Mouse (Mus musculus): Measurements from ENCODE around the gene Ryr2. TPM values are rescaled to one million over a fixed set of nuclear protein-coding genes. Genes with fewer than 3 reads are reported as not detected.

The Ryr2 gene
- polyA plus RNA-seq, 1 experiment from 2014 or later: 0.43 TPM

DNA sequence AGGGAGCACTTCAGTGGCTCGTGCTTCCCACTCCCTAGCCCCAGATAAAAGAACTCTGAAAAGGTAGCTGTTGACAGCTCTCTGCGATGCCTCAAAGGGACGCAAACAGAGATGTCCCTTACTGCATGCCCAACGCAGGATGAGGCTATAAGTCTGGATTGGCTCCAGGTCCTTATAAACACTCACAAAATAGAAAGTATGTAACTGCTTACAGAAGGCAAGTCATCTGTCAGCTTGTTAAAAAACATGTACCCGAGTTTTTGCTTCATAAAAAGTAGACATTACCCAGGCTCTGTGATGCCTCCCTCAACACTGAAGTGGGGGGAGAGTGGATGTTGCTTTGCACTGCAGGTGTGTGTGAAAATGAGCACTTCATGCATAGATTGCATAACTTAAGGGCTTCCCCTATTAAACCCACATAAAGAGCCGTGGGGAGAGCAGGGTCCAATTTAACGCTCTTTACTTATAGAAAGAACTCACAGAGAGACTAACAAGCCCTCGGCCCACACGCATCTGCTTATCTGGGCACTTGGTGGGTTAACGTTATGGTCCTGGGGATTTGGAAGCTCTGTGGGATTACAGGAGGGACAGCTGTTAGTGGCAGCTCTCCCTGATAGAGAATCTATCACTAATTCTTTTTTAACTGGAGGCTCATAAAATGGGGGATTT lies 23.2 kb downstream of the Ryr2 start:
- WGBS: 53% methylated on average over 10 of the region's 10 CpGs
- no peaks in the 10 kb centered on the region for H3K27me3 ChIP-seq (ENCODE audit: insufficient read depth, poor library complexity, severe bottlenecking)
- H3K9me3 ChIP-seq: no peaks in the 10 kb centered on the region
- no peak overlapping the region for H3K27ac ChIP-seq
- H3K4me3 ChIP-seq: no peak overlapping the region
- no peak for DNase-seq (ENCODE audit: low spot score)
- no peaks in the 10 kb centered on the region for H3K4me1 ChIP-seq (replicated peaks)
- no peaks in the 10 kb centered on the region for H3K36me3 ChIP-seq

- H3K9me3 ChIP-seq: no peaks in the 10 kb centered on the region
- no peaks in the 10 kb centered on the region for H3K36me3 ChIP-seq
- H3K4me1 ChIP-seq (replicated peaks): no peaks in the 10 kb centered on the region
- WGBS: 87% methylated on average over 4 of the region's 4 CpGs
- no peak for DNase-seq (ENCODE audit: low spot score)
- no peak overlapping the region for H3K27ac ChIP-seq
- H3K27me3 ChIP-seq (ENCODE audit: insufficient read depth, poor library complexity, severe bottlenecking): no peaks in the 10 kb centered on the region
- H3K4me3 ChIP-seq: no peak overlapping the region
Observed at GRCm38 (mm10) chr13:12080590-12080989, 26.2 kb downstream of the Ryr2 start.

DNA sequence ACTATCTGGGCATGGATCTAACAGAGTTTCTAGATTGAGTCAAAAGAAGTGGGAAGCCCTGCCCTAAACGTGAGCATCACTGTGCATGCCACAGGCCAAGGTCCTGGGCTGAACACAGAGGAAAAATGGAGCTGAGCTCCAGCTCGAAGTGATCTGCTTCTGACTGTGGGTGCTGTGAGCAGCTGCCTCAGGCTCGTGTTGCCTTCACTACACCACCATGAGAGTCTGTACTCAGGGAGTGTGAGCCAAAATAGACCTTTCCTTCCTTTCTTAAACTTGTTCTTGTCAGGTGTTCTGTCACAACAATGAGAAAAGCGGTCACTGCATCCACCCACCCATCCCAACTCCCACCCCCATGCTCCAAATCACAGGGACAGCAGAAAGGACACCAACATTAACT lies 27.2 kb downstream of the Ryr2 start:
- no peaks in the 10 kb centered on the region for H3K4me1 ChIP-seq (replicated peaks)
- DNase-seq (ENCODE audit: low spot score): no peak
- H3K4me3 ChIP-seq: no peak overlapping the region
- no peaks in the 10 kb centered on the region for H3K9me3 ChIP-seq
- H3K27ac ChIP-seq: no peak overlapping the region
- WGBS: 76% methylated on average over 4 of the region's 4 CpGs
- H3K36me3 ChIP-seq: no peaks in the 10 kb centered on the region
- H3K27me3 ChIP-seq (ENCODE audit: insufficient read depth, poor library complexity, severe bottlenecking): no peaks in the 10 kb centered on the region

- Histone ChIP-seq H3K4me1 (replicated peaks) (peaks cover 5% of the 10 kb centered on the region; the same call in 1 of the 2 replicates), H3K27me3 (ENCODE audit: insufficient read depth, poor library complexity, severe bottlenecking) (no peaks in the 10 kb centered on the region), H3K36me3 (no peaks in the 10 kb centered on the region), H3K27ac (no peak overlapping the region), H3K4me3 (no peak overlapping the region), H3K9me3 (no peaks in the 10 kb centered on the region)
- DNase-seq (ENCODE audit: low spot score): no peak
- WGBS: 82% methylated on average over 6 of the region's 6 CpGs
Observed at GRCm38 (mm10) chr13:12074897-12075296, 31.8 kb downstream of the Ryr2 start.

GRCm38 (mm10) chr13:12072571-12072970 lies 34.2 kb downstream of the Ryr2 start:
- Histone ChIP-seq H3K9me3 (no peaks in the 10 kb centered on the region), H3K4me1 (replicated peaks) (peaks cover 5% of the 10 kb centered on the region; the same call in 1 of the 2 replicates), H3K36me3 (no peaks in the 10 kb centered on the region), H3K4me3 (no peak overlapping the region), H3K27me3 (ENCODE audit: insufficient read depth, poor library complexity, severe bottlenecking) (no peaks in the 10 kb centered on the region), H3K27ac (no peak overlapping the region)
- no peak for DNase-seq (ENCODE audit: low spot score)
- WGBS: 65% methylated on average over 7 of the region's 7 CpGs

GRCm38 (mm10) chr13:12072112-12072511 lies 34.6 kb downstream of the Ryr2 start:
- H3K4me3 ChIP-seq: no peak overlapping the region
- DNase-seq (ENCODE audit: low spot score): no peak
- WGBS: 52% methylated on average over 3 of the region's 3 CpGs

GRCm38 (mm10) chr13:12070157-12071129 lies 36.3 kb downstream of the Ryr2 start:
- no peak for DNase-seq (ENCODE audit: low spot score)
- Histone ChIP-seq H3K4me3 (no peak overlapping the region), H3K27me3 (ENCODE audit: insufficient read depth, poor library complexity, severe bottlenecking) (no peaks in the 10 kb centered on the region), H3K4me1 (replicated peaks) (peaks cover 5% of the 10 kb centered on the region; the same call in 1 of the 2 replicates), H3K27ac (no peak overlapping the region), H3K36me3 (no peaks in the 10 kb centered on the region), H3K9me3 (no peaks in the 10 kb centered on the region)
- 81% methylated on average over 14 of the region's 14 CpGs for WGBS

More at GRCm38 (mm10) chr13:12072112-12072511, 34.6 kb downstream of the Ryr2 start:
- Histone ChIP-seq H3K27me3 (ENCODE audit: insufficient read depth, poor library complexity, severe bottlenecking) (no peaks in the 10 kb centered on the region), H3K27ac (no peak overlapping the region), H3K36me3 (no peaks in the 10 kb centered on the region), H3K9me3 (no peaks in the 10 kb centered on the region), H3K4me1 (replicated peaks) (peaks cover 5% of the 10 kb centered on the region; the same call in 1 of the 2 replicates)

GRCm38 (mm10) chr13:12064576-12064975 lies 42.2 kb downstream of the Ryr2 start:
- no peaks in the 10 kb centered on the region for H3K36me3 ChIP-seq
- H3K27me3 ChIP-seq (ENCODE audit: insufficient read depth, poor library complexity, severe bottlenecking): no peaks in the 10 kb centered on the region
- no peak overlapping the region for H3K4me3 ChIP-seq
- DNase-seq (ENCODE audit: low spot score): no peak
- no peak overlapping the region for H3K27ac ChIP-seq
- H3K9me3 ChIP-seq: no peaks in the 10 kb centered on the region
- no peaks in the 10 kb centered on the region for H3K4me1 ChIP-seq (replicated peaks)
- 87% methylated on average over 4 of the region's 4 CpGs for WGBS

GRCm38 (mm10) chr13:12063561-12063960 lies 43.2 kb downstream of the Ryr2 start:
- no peaks in the 10 kb centered on the region for H3K27me3 ChIP-seq (ENCODE audit: insufficient read depth, poor library complexity, severe bottlenecking)
- no peak for DNase-seq (ENCODE audit: low spot score)
- H3K9me3 ChIP-seq: no peaks in the 10 kb centered on the region
- no peaks in the 10 kb centered on the region for H3K4me1 ChIP-seq (replicated peaks)
- WGBS: 72% methylated on average over 4 of the region's 4 CpGs
- H3K27ac ChIP-seq: no peak overlapping the region
- H3K4me3 ChIP-seq: no peak overlapping the region
- H3K36me3 ChIP-seq: no peaks in the 10 kb centered on the region

- Histone ChIP-seq H3K27me3 (ENCODE audit: insufficient read depth, poor library complexity, severe bottlenecking) (no peaks in the 10 kb centered on the region), H3K27ac (no peak overlapping the region), H3K9me3 (no peaks in the 10 kb centered on the region), H3K4me3 (no peak overlapping the region), H3K4me1 (replicated peaks) (0 out of 2 replicates have a peak, but pooled peaks cover 3% of the 10 kb centered on the region), H3K36me3 (no peaks in the 10 kb centered on the region)
- no peak for DNase-seq (ENCODE audit: low spot score)
- 65% methylated on average over 8 of the region's 8 CpGs for WGBS
Observed at GRCm38 (mm10) chr13:12057357-12057771, 49.4 kb downstream of the Ryr2 start.

- Histone ChIP-seq H3K4me3 (no peak overlapping the region), H3K36me3 (no peaks in the 10 kb centered on the region), H3K4me1 (replicated peaks) (0 out of 2 replicates have a peak, but pooled peaks cover 3% of the 10 kb centered on the region), H3K27me3 (ENCODE audit: insufficient read depth, poor library complexity, severe bottlenecking) (no peaks in the 10 kb centered on the region), H3K9me3 (no peaks in the 10 kb centered on the region), H3K27ac (no peak overlapping the region)
- 94% methylated on average over 1 of the region's 1 CpGs for WGBS
- no peak for DNase-seq (ENCODE audit: low spot score)
Observed at GRCm38 (mm10) chr13:12055913-12056312, 50.8 kb downstream of the Ryr2 start.

- 95% methylated on average over 3 of the region's 3 CpGs for WGBS
- 0 out of 2 replicates have a peak, but pooled peaks cover 3% of the 10 kb centered on the region for H3K4me1 ChIP-seq (replicated peaks)
- no peak overlapping the region for H3K4me3 ChIP-seq
- no peaks in the 10 kb centered on the region for H3K27me3 ChIP-seq (ENCODE audit: insufficient read depth, poor library complexity, severe bottlenecking)
- no peaks in the 10 kb centered on the region for H3K9me3 ChIP-seq
- DNase-seq (ENCODE audit: low spot score): no peak
- H3K27ac ChIP-seq: no peak overlapping the region
- no peaks in the 10 kb centered on the region for H3K36me3 ChIP-seq
Observed at GRCm38 (mm10) chr13:12053910-12054309, 52.8 kb downstream of the Ryr2 start.

GRCm38 (mm10) chr13:12050809-12051208 lies 55.9 kb downstream of the Ryr2 start:
- 88% methylated on average over 1 of the region's 1 CpGs for WGBS
- Histone ChIP-seq H3K27me3 (ENCODE audit: insufficient read depth, poor library complexity, severe bottlenecking) (no peaks in the 10 kb centered on the region), H3K4me3 (no peak overlapping the region), H3K27ac (no peak overlapping the region), H3K4me1 (replicated peaks) (no peaks in the 10 kb centered on the region), H3K36me3 (no peaks in the 10 kb centered on the region), H3K9me3 (no peaks in the 10 kb centered on the region)
- DNase-seq (ENCODE audit: low spot score): no peak
